Mouse (Mus musculus) fibroblast of lung, adult 2 months (primary cell): ENCODE measurements around the gene Caml.
"Not testable (repeated sequence)": the region's sequence is repeated elsewhere in the genome, so short reads cannot be mapped to it uniquely, and the experiment has no call there.

Source experiments
- DNase-seq: peaks from one replicate; pipeline ENCODE4 v3.0.0-alpha.2; 2011; ENCODE audit warnings: low read depth

Gene Caml

DNA sequence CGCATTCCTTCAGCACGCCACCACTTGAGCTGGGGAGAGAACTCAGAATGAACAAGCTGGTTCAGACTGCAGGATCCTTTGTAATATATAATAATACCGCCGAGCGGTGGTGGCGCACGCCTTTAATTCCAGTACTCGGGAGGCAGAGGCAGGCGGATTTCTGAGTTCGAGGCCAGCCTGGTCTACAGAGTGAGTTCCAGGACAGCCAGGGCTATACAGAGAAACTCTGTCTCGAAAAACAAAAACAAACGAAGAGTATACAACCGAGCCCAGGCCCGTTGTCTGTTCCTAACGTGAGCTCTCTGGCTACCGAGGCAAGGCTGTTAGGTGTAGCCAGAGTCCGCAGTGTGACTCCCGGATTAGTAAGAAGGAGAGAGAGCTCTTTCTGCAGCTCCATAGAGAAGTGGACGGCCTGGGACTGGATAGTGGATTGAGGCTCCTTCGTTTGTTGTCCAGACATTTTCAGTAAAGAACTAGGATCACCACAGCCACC lies 603 bp upstream of the Caml start:
- not testable (repeated sequence) for DNase-seq

DNA sequence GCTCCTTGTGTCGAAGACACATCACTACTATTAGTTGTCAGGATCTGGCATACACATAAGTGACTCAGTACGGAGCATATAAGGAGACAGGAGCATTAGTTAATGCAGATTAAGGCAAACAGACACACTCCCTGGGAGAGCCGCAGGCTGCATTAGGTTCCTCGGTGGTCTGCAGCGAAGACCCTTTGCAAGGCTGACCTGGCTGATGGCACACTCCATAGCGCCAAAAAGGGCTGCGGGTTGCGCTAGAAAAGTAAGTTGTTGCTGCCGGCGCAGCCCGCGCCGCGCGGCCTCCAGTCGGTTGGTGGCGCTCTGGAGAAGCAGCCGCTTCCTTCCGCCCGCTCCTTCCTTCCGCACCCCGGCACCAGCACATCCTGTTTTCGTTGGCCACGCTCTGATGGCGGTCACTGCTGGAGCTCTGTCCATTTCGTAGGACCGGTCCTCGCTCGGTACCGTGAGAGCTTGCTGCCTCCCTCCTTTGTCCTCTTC lies 11.9 kb downstream of the Caml start, which contains the start of gene Ddx46:
TSS of gene Ddx46 (plus strand) at position 389 of the 489 bp plus-strand sequence.
- peak; percentile 74 for DNase-seq

GRCm38 (mm10) chr13:55635146-55635571 lies 12.4 kb downstream of the Caml start:
- no peak for DNase-seq

DNA sequence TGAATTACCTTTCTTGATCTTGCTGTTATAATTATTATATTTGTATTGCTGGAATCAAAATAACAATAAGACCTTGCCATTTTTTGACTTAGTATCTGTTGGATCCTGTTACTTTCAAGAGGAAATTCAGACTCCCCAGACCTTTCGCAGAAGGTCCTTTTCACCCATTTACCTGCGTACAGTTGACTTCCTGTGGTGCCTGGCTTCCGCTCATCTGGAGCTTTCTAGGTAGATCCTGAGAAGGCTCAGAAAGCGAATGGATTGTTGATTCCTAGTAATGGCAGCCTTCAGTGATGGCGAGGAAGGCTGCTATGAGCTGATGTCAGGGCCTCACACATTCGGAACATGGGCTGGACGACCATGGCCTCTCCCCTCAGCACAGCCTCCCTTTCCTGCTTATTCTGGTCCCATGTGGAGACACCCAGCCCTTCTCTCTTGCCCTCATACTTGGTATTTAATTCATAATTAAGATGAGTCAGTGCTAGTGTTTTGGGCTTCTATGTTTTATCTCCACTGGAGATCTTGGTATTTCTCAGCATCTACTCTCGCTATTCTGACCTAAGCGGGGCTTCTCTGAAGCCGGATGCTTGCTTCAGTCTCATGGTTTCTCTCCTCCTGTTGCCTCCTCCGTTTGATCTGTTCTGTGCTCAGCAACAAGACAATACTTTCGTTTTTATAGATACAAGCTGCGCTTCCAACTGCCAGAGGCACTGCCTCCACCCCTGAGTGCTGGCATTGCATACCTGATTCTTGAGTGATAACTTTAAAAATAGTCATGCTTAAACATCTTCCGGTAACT lies 13.6 kb downstream of the Caml start:
- no peak for DNase-seq

DNA sequence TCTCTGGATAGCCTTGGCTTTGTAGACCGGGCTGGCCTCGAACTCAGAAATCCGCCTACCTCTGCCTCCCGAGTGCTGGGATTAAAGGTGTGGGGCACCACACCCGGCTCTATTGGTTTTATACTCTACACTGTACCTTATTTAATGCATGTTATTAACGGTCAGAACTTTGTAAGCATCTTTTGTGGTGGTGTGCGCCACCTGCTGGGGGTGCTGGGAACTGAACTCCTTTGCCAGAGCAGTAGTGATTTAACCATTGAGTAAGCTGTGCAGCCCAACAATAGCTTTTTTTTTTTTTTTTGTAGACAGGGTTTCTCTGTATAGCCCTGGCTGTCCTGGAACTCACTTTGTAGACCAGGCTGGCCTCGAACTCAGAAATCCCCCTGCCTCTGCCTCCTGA lies 17.7 kb downstream of the Caml start:
- DNase-seq: peak; percentile 62

DNA sequence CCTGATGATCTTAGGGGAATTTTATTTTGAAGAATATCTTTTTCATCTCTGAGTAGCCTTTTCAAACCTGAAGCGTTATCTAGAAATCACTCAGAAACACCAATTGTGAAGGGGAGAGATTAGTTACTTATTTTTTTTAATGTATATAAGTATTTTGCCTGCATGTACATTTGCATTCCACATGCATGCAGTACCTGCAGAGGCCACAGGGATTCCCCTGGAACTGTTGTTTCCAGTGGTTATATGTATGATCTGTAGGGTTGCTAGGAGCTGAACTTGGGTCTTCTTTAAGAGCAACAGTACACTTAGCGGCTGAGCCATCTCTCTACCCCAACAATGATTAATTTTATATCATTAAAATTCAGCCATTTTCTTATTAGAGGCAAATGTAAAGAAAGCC lies 21.7 kb downstream of the Caml start:
- no peak for DNase-seq

GRCm38 (mm10) chr13:55650098-55650497 lies 27.3 kb downstream of the Caml start:
- DNase-seq: no peak

DNA sequence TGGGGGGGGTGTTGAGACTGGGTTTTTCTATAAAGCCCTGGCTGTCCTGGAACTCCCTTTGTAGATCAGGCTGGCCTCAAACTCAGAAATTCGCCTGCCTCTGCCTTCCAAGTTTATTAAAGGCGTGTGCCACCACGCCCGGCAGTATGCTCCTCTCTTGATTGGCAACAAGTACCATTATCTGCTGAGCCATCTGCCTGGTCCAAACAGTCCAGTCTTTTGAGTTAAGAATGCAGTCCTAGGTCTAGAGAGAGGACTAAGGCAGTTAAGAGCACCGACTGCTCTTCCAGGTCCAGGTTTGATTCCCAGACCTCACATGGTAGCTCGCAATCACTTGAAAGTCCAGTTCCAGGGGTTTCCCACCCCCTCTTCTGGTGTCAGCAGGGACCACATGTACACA lies 28.2 kb downstream of the Caml start:
- no peak for DNase-seq

- no peak for DNase-seq
These were observed 45.7 kb downstream of the Caml start for GRCm38 (mm10) chr13:55668550-55668949.

GRCm38 (mm10) chr13:55672711-55673110 lies 49.9 kb downstream of the Caml start:
- DNase-seq: no peak

DNA sequence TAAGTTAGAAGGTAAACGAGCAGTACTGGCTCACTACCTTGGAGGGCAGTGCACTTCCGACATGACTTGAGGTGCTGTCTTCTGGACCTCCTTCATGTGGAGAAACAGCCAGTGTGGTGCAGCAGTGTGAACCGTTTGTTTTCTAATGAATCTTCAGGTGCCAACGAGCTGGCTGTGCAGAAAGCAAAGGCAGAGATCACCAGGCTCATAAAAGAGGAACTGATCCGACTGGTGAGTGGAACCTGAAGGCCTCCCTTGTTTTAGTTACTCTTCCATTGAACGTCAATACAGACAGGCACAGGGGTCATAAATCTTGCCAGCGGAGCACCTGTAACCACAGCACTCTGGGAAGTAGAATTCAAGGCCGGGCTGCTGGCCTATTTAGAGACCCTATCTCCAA lies 54.6 kb downstream of the Caml start:
- DNase-seq: no peak
